Mouse (Mus musculus) liver, adult 10 weeks (tissue): ENCODE data around the gene Knl1. TPM values are rescaled to one million over a fixed set of nuclear protein-coding genes. Genes with fewer than 3 reads are reported as not detected.

Experiments
- polyA plus RNA-seq: library from polyadenylated mRNA; stranded (reverse); fragments of 350-450 nt; fragmentation: Illumina TruSeq; extraction: RNeasy Lipid Tissue Mini Kit (QIAGEN cat#74804); gene quantifications from one replicate; pipeline ENCODE4 v1.2.3, GENCODE M21; 2014; ENCODE audit warnings: low read depth, low replicate concordance

Gene Knl1
- 0.08 TPM for polyA plus RNA-seq

DNA sequence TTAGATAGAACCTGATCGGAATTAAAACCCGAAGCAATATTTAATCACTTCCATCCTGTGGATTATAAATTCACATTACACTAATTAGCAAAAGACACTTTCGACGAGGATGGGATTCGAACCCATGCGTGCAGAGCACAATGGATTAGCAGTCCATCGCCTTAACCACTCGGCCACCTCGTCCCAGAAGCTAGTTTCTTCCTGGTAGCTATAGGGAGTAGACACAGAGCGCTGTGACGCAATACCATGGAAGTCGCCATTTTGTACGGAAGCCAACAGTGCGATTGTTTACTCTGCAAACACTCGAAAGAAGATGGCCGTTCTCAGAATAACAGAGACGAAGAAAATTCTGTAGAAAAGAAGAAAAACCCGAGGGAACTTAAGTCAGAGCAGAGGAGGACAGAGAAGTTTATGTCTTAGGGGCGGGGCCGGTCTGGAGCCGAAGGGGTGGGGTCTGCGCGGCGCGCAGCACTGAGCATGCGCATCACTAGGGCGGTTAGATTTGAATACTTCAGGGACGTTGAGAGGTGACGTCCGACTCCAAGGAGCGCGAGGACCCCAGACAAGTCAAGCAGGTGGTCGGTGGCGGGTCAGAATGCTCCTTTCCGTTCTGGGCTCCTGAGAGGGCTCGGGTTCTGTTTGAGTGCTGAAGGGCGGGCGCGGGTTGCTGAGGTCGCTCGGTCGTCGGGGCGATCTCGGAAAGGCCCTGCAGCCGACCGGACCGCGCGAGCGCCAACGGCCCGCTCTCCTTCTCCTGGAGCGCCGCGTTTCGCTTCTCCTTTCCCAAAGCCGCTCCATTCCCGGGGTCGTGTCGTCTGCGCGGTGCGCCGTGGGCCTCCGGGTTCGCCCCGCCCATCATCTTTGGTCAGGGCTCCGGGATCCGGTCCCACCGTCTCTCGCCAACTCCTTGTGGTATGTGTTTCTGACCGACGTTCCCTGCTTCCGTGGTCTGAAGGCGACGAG is at the start of gene Knl1:
Gene Knl1 (plus strand): TSS at position 471 of the 963 bp plus-strand sequence.

GRCm38 (mm10) chr2:119028941-119029551 is 17.9 kb upstream of the Knl1 start, which contains the start of gene Ccdc32:
Gene Ccdc32 (minus strand): TSS chr2:119029393.

GRCm38 (mm10) chr2:119034656-119035396 is 12.1 kb upstream of the Knl1 start, which contains the start of gene Rpusd2:
Gene Rpusd2 (plus strand): TSS chr2:119034790.

GRCm38 (mm10) chr2:119112438-119113112 is 65.7 kb downstream of the Knl1 start, which contains the start of gene Rad51:
Gene Rad51 (plus strand): TSS chr2:119112793.

Other genes with a start within 250 kb of the Knl1 start
- gene Knstrn, start 233.1 kb upstream of the Knl1 start, polyA plus RNA-seq = 0.50 TPM
- 81.8 TPM for gene Ivd, start 185.2 kb upstream of the Knl1 start, polyA plus RNA-seq
- gene Bahd1, start 146.7 kb upstream of the Knl1 start, polyA plus RNA-seq = 1.6 TPM
- gene Chst14, start 120.6 kb upstream of the Knl1 start, polyA plus RNA-seq = 0.26 TPM
- 4.5 TPM for gene Ccdc32, start 17.7 kb upstream of the Knl1 start, polyA plus RNA-seq
- gene Rpusd2, start 12.3 kb upstream of the Knl1 start, polyA plus RNA-seq = 1.0 TPM
- 0.32 TPM for gene Rad51, start 65.7 kb downstream of the Knl1 start, polyA plus RNA-seq
- gene Rmdn3, start 109.9 kb downstream of the Knl1 start, polyA plus RNA-seq = 39.8 TPM
- gene Gchfr, start 120.7 kb downstream of the Knl1 start, polyA plus RNA-seq = 9.4 TPM
- not detected for gene Gm14137, start 127.4 kb downstream of the Knl1 start, polyA plus RNA-seq
- 3.6 TPM for gene Zfyve19, start 161.5 kb downstream of the Knl1 start, polyA plus RNA-seq
- 1.9 TPM for gene Dnajc17, start 161.7 kb downstream of the Knl1 start, polyA plus RNA-seq
- gene Ppp1r14d, start 182.8 kb downstream of the Knl1 start, polyA plus RNA-seq = not detected
- 0.26 TPM for gene Spint1, start 190.2 kb downstream of the Knl1 start, polyA plus RNA-seq
- gene Rhov, start 224.2 kb downstream of the Knl1 start, polyA plus RNA-seq = not detected
- 0.08 TPM for gene Vps18, start 241.6 kb downstream of the Knl1 start, polyA plus RNA-seq